Mouse (Mus musculus) liver, embryonic 14.5 days (tissue): ENCODE data around the gene Apaf1. TPM values are rescaled to one million over a fixed set of nuclear protein-coding genes. Genes with fewer than 3 reads are reported as not detected.

Experiments used
- ATAC-seq: fragments of 200-750 bp; cut with Nextera tagmentation; 2 replicates; pipeline ENCODE4 v1.8.0; 2017; ENCODE audit warnings: moderate number of reproducible peaks, mild to moderate bottlenecking, moderate library complexity; ENCODE audit not compliant: insufficient read depth
- DNase-seq, 3 experiments: peaks; one replicate each; pipeline ENCODE4 v3.0.0-alpha.2; 2012 to 2013; ENCODE audit warnings: low read depth in 3 of 3, low spot score in 3 of 3
- H3K27ac ChIP-seq: fragments of 300-500 bp; sonication (generic); 2 replicates; pipeline ENCODE4 v1.5.1; 2014; ENCODE audit warnings: moderate library complexity, mild to moderate bottlenecking, control low read depth, inconsistent platforms
- H3K27me3 ChIP-seq: fragments of 300-500 bp; sonication (generic); 2 replicates; pipeline ENCODE4 v1.6.1; 2014; ENCODE audit warnings: mild to moderate bottlenecking, low read length, moderate library complexity; ENCODE audit not compliant: control insufficient read depth, insufficient read depth
- H3K36me3 ChIP-seq: fragments of 300-500 bp; sonication (generic); replicated peaks from 2 replicates; pipeline ENCODE4 v1.6.1; 2014; ENCODE audit warnings: low read depth; ENCODE audit not compliant: control insufficient read depth, insufficient read depth
- H3K4me1 ChIP-seq, 2 experiments: fragments of 200-500 bp in 1 of 2; fragments of 300-500 bp in 1 of 2; sonication (generic) in 1 of 2; replicated peaks; 2 replicates each; pipeline ENCODE4 v1.6.1; 2012 to 2014; ENCODE audit warnings: antibody characterized with exemption in 1 of 2, inconsistent platforms in 1 of 2, low read length in 1 of 2; ENCODE audit not compliant: control insufficient read depth in 2 of 2, insufficient read depth in 2 of 2
- H3K4me2 ChIP-seq: fragments of 300-500 bp; sonication (generic); 2 replicates; pipeline ENCODE4 v1.6.1; 2014; ENCODE audit warnings: low read depth, mild to moderate bottlenecking, control low read depth, moderate library complexity
- H3K4me3 ChIP-seq, 2 experiments: fragments of 200-500 bp in 1 of 2; fragments of 300-500 bp in 1 of 2; sonication (generic) in 1 of 2; 2 replicates each; pipeline ENCODE4 v1.5.1; 2012 to 2014; ENCODE audit warnings: low read depth in 2 of 2, low read length in 2 of 2, mild to moderate bottlenecking in 2 of 2, control low read depth in 1 of 2, inconsistent platforms in 1 of 2, moderate library complexity in 1 of 2; ENCODE audit not compliant: insufficient read depth in 1 of 2
- H3K9ac ChIP-seq: fragments of 300-500 bp; sonication (generic); replicated peaks from 2 replicates; pipeline ENCODE4 v1.6.1; 2014; ENCODE audit warnings: mild to moderate bottlenecking, control low read depth, moderate library complexity
- H3K9me3 ChIP-seq: fragments of 300-500 bp; sonication (generic); 2 replicates; pipeline ENCODE4 v1.6.1; 2016; ENCODE audit warnings: low read length, mixed read lengths; ENCODE audit not compliant: control insufficient read depth
- CTCF ChIP-seq: IDR thresholded peaks from 2 replicates; pipeline ENCODE4 v1.5.1; 2016; ENCODE audit warnings: antibody characterized with exemption, low read depth, control low read depth
- EP300 ChIP-seq: IDR thresholded peaks from 2 replicates; pipeline ENCODE4 v1.6.1; 2016; ENCODE audit warnings: antibody characterized with exemption, low read depth
- WGBS: fragments of 180-500 bp; shearing (Covaris S2); extraction: QIAGEN DNeasy Blood & Tissue Kit; methylation state at CpG from one replicate; pipeline ENCODE4 v1.1.7; 2014; ENCODE audit not compliant: insufficient replicate concordance; 5-methylcytosine and 5-hydroxymethylcytosine counted together
- polyA plus RNA-seq, 2 experiments: library from polyadenylated mRNA; depleted of rRNA in 1 of 2; stranded (reverse) in 1 of 2; unstranded in 1 of 2; fragments of >200 nt; fragmentation: Nextera tagmentation in 1 of 2; extraction: Ambion mirVana in 1 of 2; gene quantifications; 2 replicates each; pipeline versions ENCODE4 v1.2.1 to v1.2.3; 2012 to 2014

Gene Apaf1
- 4.3 and 7.2 TPM in 2 replicates for polyA plus RNA-seq (2012; rRNA removed)
- polyA plus RNA-seq (2014; fragmentation: Nextera tagmentation; extraction: Ambion mirVana) = 8.2 and 9.1 TPM in 2 replicates

GRCm38 (mm10) chr10:91082550-91083392 lies at the start of gene Apaf1, which contains the start of gene Ikbip:
Apaf1 (minus strand) TSS chr10:91082770.
Ikbip (plus strand) TSS chr10:91082940.
- H3K4me1 ChIP-seq = no peaks in the 10 kb centered on the region; a peak in 2 of 4 replicates
- no peak for TF ChIP-seq EP300
- no peak for TF ChIP-seq CTCF
- H3K4me2 ChIP-seq = peak within 1 kb of the TSS; percentile 85
- peak within 1 kb of the TSS; percentile 80 to 95 for H3K4me3 ChIP-seq
- H3K9ac ChIP-seq = peak within 1 kb of the TSS; percentile 94
- peaks cover 9% of the 10 kb centered on the region; the same call in 1 of the 2 replicates for H3K36me3 ChIP-seq
- DNase-seq = peak; percentile 94 to 96 (median 95)
- ATAC-seq = peak; percentile 96
- under 1% methylated on average over 80 of the region's 87 CpGs for WGBS
- no peaks in the 10 kb centered on the region for H3K27me3 ChIP-seq
- no peaks in the 10 kb centered on the region for H3K9me3 ChIP-seq
- H3K27ac ChIP-seq = peak within 1 kb of the TSS; percentile 67

GRCm38 (mm10) chr10:91131565-91131964 lies 49.0 kb upstream of the Apaf1 start:
- peaks cover 0 to 8% of the 10 kb centered on the region in 2 experiments; a peak in 3 of 4 replicates for H3K4me1 ChIP-seq
- no peak for DNase-seq
- H3K9ac ChIP-seq = no peak overlapping the region
- H3K9me3 ChIP-seq = no peaks in the 10 kb centered on the region
- H3K36me3 ChIP-seq = no peaks in the 10 kb centered on the region
- 89% methylated on average over 1 of the region's 1 CpGs for WGBS
- no peak overlapping the region for H3K27ac ChIP-seq
- ATAC-seq = no peak
- TF ChIP-seq EP300 (no peak), CTCF (no peak)
- no peak overlapping the region for H3K4me2 ChIP-seq
- no peak overlapping the region for H3K4me3 ChIP-seq
- H3K27me3 ChIP-seq = no peaks in the 10 kb centered on the region

- WGBS = 81% methylated on average over 3 of the region's 3 CpGs
These were observed 48.2 kb upstream of the Apaf1 start for GRCm38 (mm10) chr10:91130792-91131191.

GRCm38 (mm10) chr10:91128551-91129160 lies 46.1 kb upstream of the Apaf1 start:
- Histone ChIP-seq H3K9ac (no peak overlapping the region), H3K4me2 (no peak overlapping the region), H3K4me3 (no peak overlapping the region), H3K27ac (no peak overlapping the region), H3K4me1 (peaks cover 5 to 12% of the 10 kb centered on the region in 2 experiments), H3K36me3 (no peaks in the 10 kb centered on the region), H3K9me3 (no peaks in the 10 kb centered on the region), H3K27me3 (no peaks in the 10 kb centered on the region)
- 66% methylated on average over 1 of the region's 1 CpGs for WGBS
- DNase-seq = no peak
- no peak for ATAC-seq
- no peak for TF ChIP-seq CTCF
- TF ChIP-seq EP300 = no peak

More at GRCm38 (mm10) chr10:91130792-91131191, 48.2 kb upstream of the Apaf1 start:
- peaks cover 0 to 9% of the 10 kb centered on the region in 2 experiments; a peak in 3 of 4 replicates for H3K4me1 ChIP-seq
- H3K27ac ChIP-seq = no peak overlapping the region
- H3K36me3 ChIP-seq = no peaks in the 10 kb centered on the region
- no peaks in the 10 kb centered on the region for H3K27me3 ChIP-seq
- H3K9ac ChIP-seq = no peak overlapping the region
- DNase-seq (no peak), ATAC-seq (no peak)
- no peak overlapping the region for H3K4me2 ChIP-seq
- no peak for TF ChIP-seq EP300
- no peak for TF ChIP-seq CTCF
- no peaks in the 10 kb centered on the region for H3K9me3 ChIP-seq
- H3K4me3 ChIP-seq = no peak overlapping the region

GRCm38 (mm10) chr10:91127395-91127794 lies 44.8 kb upstream of the Apaf1 start:
- H3K9me3 ChIP-seq = no peaks in the 10 kb centered on the region
- H3K4me1 ChIP-seq = peaks cover 5 to 12% of the 10 kb centered on the region in 2 experiments
- H3K4me2 ChIP-seq = no peak overlapping the region
- DNase-seq = no peak
- no peak overlapping the region for H3K27ac ChIP-seq
- 22% methylated on average over 2 of the region's 2 CpGs for WGBS
- H3K36me3 ChIP-seq = no peaks in the 10 kb centered on the region
- H3K27me3 ChIP-seq = no peaks in the 10 kb centered on the region
- no peak overlapping the region for H3K4me3 ChIP-seq
- no peak for ATAC-seq
- no peak overlapping the region for H3K9ac ChIP-seq
- no peak for TF ChIP-seq CTCF
